Mouse (Mus musculus) R1 (cell line): Measurements from ENCODE around the gene Exosc5.

ENCODE experiments used
- DNase-seq: peaks from one replicate; pipeline ENCODE4 v3.0.0-alpha.2; 2018; ENCODE audit warnings: low read depth, low spot score

Exosc5 gene

GRCm38 (mm10) chr7:25677013-25677412, 18.0 kb downstream of the Exosc5 start:
- no peak for DNase-seq

- DNase-seq = no peak
Observed at GRCm38 (mm10) chr7:25679971-25680370, 21.0 kb downstream of the Exosc5 start.

- DNase-seq = peak; percentile 97
Observed at GRCm38 (mm10) chr7:25680514-25681258, 21.7 kb downstream of the Exosc5 start, which contains the start of gene B9d2. TSS of gene B9d2 (plus strand) at chr7:25680780.

GRCm38 (mm10) chr7:25681341-25682231, 22.6 kb downstream of the Exosc5 start:
- DNase-seq = no peak

- peak; percentile 55 for DNase-seq
Observed at GRCm38 (mm10) chr7:25683474-25684180, 24.7 kb downstream of the Exosc5 start.

GRCm38 (mm10) chr7:25684659-25685058, 25.7 kb downstream of the Exosc5 start:
- no peak for DNase-seq

GRCm38 (mm10) chr7:25685926-25686470, 27.0 kb downstream of the Exosc5 start:
- DNase-seq = no peak

- DNase-seq = peak; percentile 85
Observed at GRCm38 (mm10) chr7:25686680-25687531, 27.9 kb downstream of the Exosc5 start, which contains the start of gene Tgfb1. TSS of gene Tgfb1 (plus strand) at chr7:25687002.

GRCm38 (mm10) chr7:25687811-25688401, 28.9 kb downstream of the Exosc5 start:
- no peak for DNase-seq

- peak; percentile 88 for DNase-seq
Observed at GRCm38 (mm10) chr7:25688810-25689586, 30.0 kb downstream of the Exosc5 start.

- DNase-seq = no peak
Observed at GRCm38 (mm10) chr7:25689603-25690021, 30.6 kb downstream of the Exosc5 start.

- no peak for DNase-seq
Observed at GRCm38 (mm10) chr7:25690051-25690450, 31.1 kb downstream of the Exosc5 start.

- DNase-seq = no peak
Observed at GRCm38 (mm10) chr7:25694104-25694503, 35.1 kb downstream of the Exosc5 start.

- peak; percentile 98 for DNase-seq
Observed at GRCm38 (mm10) chr7:25699851-25700250, 40.9 kb downstream of the Exosc5 start.

GRCm38 (mm10) chr7:25700732-25701131, 41.8 kb downstream of the Exosc5 start:
- peak; percentile 74 for DNase-seq

- DNase-seq = peak; percentile 71
Observed at GRCm38 (mm10) chr7:25702350-25702749, 43.4 kb downstream of the Exosc5 start.

- DNase-seq = no peak
Observed at GRCm38 (mm10) chr7:25703793-25704494, 45.0 kb downstream of the Exosc5 start.

GRCm38 (mm10) chr7:25704716-25705364, 45.9 kb downstream of the Exosc5 start:
- peak; percentile 65 for DNase-seq
